Mouse (Mus musculus): ENCODE results near the gene Ccdc126.

GRCm38 (mm10) chr6:49269923-49270322 lies 49.2 kb upstream of the Ccdc126 start:
- TF ChIP-seq POLR2A (IDR thresholded peaks at IDR 0.05; ENCODE audit: insufficient read depth, low read length) (no peak), CTCF (IDR thresholded peaks at IDR 0.05; ENCODE audit: low read depth, low read length) (no peak), EP300 (IDR thresholded peaks at IDR 0.05; ENCODE audit: insufficient read depth, low read depth, low read length) (no peak)
